Mouse (Mus musculus): ENCODE measurements around the gene Tmprss11e. TPM values are rescaled to one million over a fixed set of nuclear protein-coding genes. Genes with fewer than 3 reads are reported as not detected.

The Tmprss11e gene
- not detected in 2 replicates for polyA plus RNA-seq (2015; fragmentation: Nextera tagmentation; extraction: Ambion mirVana)

GRCm38 (mm10) chr5:86745715-86746114, at the start of gene Tmprss11e:
Gene Tmprss11e, minus strand, starts transcription at chr5:86745815.

GRCm38 (mm10) chr5:86676262-86676661, 69.4 kb downstream of the Tmprss11e start, which contains the start of gene Tmprss11b:
Gene Tmprss11b, minus strand, starts transcription at chr5:86676362.

Other genes starting within 250 kb of the Tmprss11e start
- not detected in 2 replicates for gene Tmprss11g, start 227.2 kb downstream of the Tmprss11e start, polyA plus RNA-seq (2015; fragmentation: Nextera tagmentation; extraction: Ambion mirVana)
- gene Tmprss11f, start 113.4 kb downstream of the Tmprss11e start, polyA plus RNA-seq (2015; fragmentation: Nextera tagmentation; extraction: Ambion mirVana), result 0.06 TPM in 1 of 2 replicates, not detected in the other
- not detected in 2 replicates for gene Tmprss11b, start 69.5 kb downstream of the Tmprss11e start, polyA plus RNA-seq (2015; fragmentation: Nextera tagmentation; extraction: Ambion mirVana)
- 21.6 and 23.7 TPM in 2 replicates for gene Ythdc1, start 58.4 kb upstream of the Tmprss11e start, polyA plus RNA-seq (2015; fragmentation: Nextera tagmentation; extraction: Ambion mirVana)
- 1.9 and 2.3 TPM in 2 replicates for gene Ugt2b34, start 161.1 kb upstream of the Tmprss11e start, polyA plus RNA-seq (2015; fragmentation: Nextera tagmentation; extraction: Ambion mirVana)
- gene Ugt2b1, start 180.7 kb upstream of the Tmprss11e start, polyA plus RNA-seq (2015; fragmentation: Nextera tagmentation; extraction: Ambion mirVana), result 0.09 and 0.21 TPM in 2 replicates

All from adrenal gland, postnatal 0 days (tissue).